Mouse (Mus musculus): Measurements from ENCODE around the gene Sptlc2. TPM values are rescaled to one million over a fixed set of nuclear protein-coding genes. Genes with fewer than 3 reads are reported as not detected.
"Not testable (repeated sequence)": the region's sequence is repeated elsewhere in the genome, so short reads cannot be mapped to it uniquely, and the experiment has no call there.

Sptlc2 gene
- polyA plus RNA-seq, 1 experiment from 2014 or later, result 69.0 TPM

GRCm38 (mm10) chr12:87284726-87285125, 103.4 kb downstream of the Sptlc2 start:
- no peak for DNase-seq
- H3K4me1 ChIP-seq (ENCODE audit: control insufficient read depth, insufficient read depth, low read length), result no peaks in the 10 kb centered on the region
- no peak overlapping the region for H3K9ac ChIP-seq (replicated peaks; ENCODE audit: low read length)
- no peak overlapping the region for H3K27ac ChIP-seq (replicated peaks; ENCODE audit: low read depth, low read length)
- no peaks in the 10 kb centered on the region for H3K27me3 ChIP-seq (ENCODE audit: control insufficient read depth, insufficient read depth, low read length)
- H3K4me2 ChIP-seq (ENCODE audit: low read length), result no peak overlapping the region
- no peak for ATAC-seq (ENCODE audit: low FRiP score, low TSS enrichment)
- no peak overlapping the region for H3K4me3 ChIP-seq (replicated peaks; ENCODE audit: low read depth, low read length)
- no peaks in the 10 kb centered on the region for H3K9me3 ChIP-seq (ENCODE audit: control insufficient read depth, low read length)
- no peaks in the 10 kb centered on the region for H3K36me3 ChIP-seq (ENCODE audit: control insufficient read depth, insufficient read depth, low read length)
- 91% methylated on average over 5 of the region's 5 CpGs for WGBS

- Histone ChIP-seq H3K36me3 (ENCODE audit: control insufficient read depth, insufficient read depth, low read length) (no peaks in the 10 kb centered on the region), H3K27ac (replicated peaks; ENCODE audit: low read depth, low read length) (no peak overlapping the region), H3K27me3 (ENCODE audit: control insufficient read depth, insufficient read depth, low read length) (no peaks in the 10 kb centered on the region), H3K9ac (replicated peaks; ENCODE audit: low read length) (no peak overlapping the region), H3K4me1 (ENCODE audit: control insufficient read depth, insufficient read depth, low read length) (no peaks in the 10 kb centered on the region), H3K9me3 (ENCODE audit: control insufficient read depth, low read length) (no peaks in the 10 kb centered on the region), H3K4me3 (replicated peaks; ENCODE audit: low read depth, low read length) (no peak overlapping the region), H3K4me2 (ENCODE audit: low read length) (no peak overlapping the region)
- ATAC-seq (ENCODE audit: low FRiP score, low TSS enrichment), result no peak
- DNase-seq, result no peak
- WGBS, result 85% methylated on average over 4 of the region's 4 CpGs
These were observed 103.9 kb downstream of the Sptlc2 start for GRCm38 (mm10) chr12:87284268-87284667.

- no peak for ATAC-seq (ENCODE audit: low FRiP score, low TSS enrichment)
- 56% methylated on average over 7 of the region's 7 CpGs for WGBS
- DNase-seq, result no peak
These were observed 104.4 kb downstream of the Sptlc2 start for GRCm38 (mm10) chr12:87283706-87284105.

DNA sequence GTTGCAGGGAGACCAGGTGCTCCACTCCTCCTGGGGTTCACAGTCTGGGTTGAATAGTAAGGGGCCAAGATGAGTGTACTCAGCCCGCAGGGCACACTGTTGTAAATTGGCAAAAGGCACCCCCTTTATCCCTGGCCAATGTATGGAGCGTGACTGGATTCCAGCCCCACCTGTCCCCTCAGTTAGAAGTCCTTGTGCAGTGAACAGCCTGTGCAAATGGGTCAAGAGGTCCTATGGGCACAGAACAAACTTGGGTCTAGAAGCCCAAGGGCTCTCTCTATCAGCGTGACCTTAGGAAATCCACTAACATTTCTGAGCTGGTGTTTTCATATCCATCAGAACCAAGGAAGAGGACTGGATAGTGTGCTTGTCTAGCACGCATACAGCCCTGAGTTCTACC, 105.4 kb downstream of the Sptlc2 start:
- ATAC-seq (ENCODE audit: low FRiP score, low TSS enrichment) (no peak), DNase-seq (no peak)
- 93% methylated on average over 4 of the region's 4 CpGs for WGBS
- Histone ChIP-seq H3K36me3 (ENCODE audit: control insufficient read depth, insufficient read depth, low read length) (no peaks in the 10 kb centered on the region), H3K4me3 (replicated peaks; ENCODE audit: low read depth, low read length) (no peak overlapping the region), H3K9me3 (ENCODE audit: control insufficient read depth, low read length) (no peaks in the 10 kb centered on the region), H3K27ac (replicated peaks; ENCODE audit: low read depth, low read length) (no peak overlapping the region), H3K27me3 (ENCODE audit: control insufficient read depth, insufficient read depth, low read length) (no peaks in the 10 kb centered on the region), H3K4me1 (ENCODE audit: control insufficient read depth, insufficient read depth, low read length) (no peaks in the 10 kb centered on the region), H3K4me2 (ENCODE audit: low read length) (no peak overlapping the region), H3K9ac (replicated peaks; ENCODE audit: low read length) (no peak overlapping the region)

More at GRCm38 (mm10) chr12:87283706-87284105, 104.4 kb downstream of the Sptlc2 start:
- Histone ChIP-seq H3K4me2 (ENCODE audit: low read length) (no peak overlapping the region), H3K9ac (replicated peaks; ENCODE audit: low read length) (no peak overlapping the region), H3K4me1 (ENCODE audit: control insufficient read depth, insufficient read depth, low read length) (no peaks in the 10 kb centered on the region), H3K36me3 (ENCODE audit: control insufficient read depth, insufficient read depth, low read length) (no peaks in the 10 kb centered on the region), H3K9me3 (ENCODE audit: control insufficient read depth, low read length) (no peaks in the 10 kb centered on the region), H3K27me3 (ENCODE audit: control insufficient read depth, insufficient read depth, low read length) (no peaks in the 10 kb centered on the region), H3K27ac (replicated peaks; ENCODE audit: low read depth, low read length) (no peak overlapping the region), H3K4me3 (replicated peaks; ENCODE audit: low read depth, low read length) (no peak overlapping the region)

GRCm38 (mm10) chr12:87281766-87282165, 106.4 kb downstream of the Sptlc2 start:
- 96% methylated on average over 1 of the region's 1 CpGs for WGBS
- no peak overlapping the region for H3K4me3 ChIP-seq (replicated peaks; ENCODE audit: low read depth, low read length)
- no peak overlapping the region for H3K4me2 ChIP-seq (ENCODE audit: low read length)
- no peak overlapping the region for H3K9ac ChIP-seq (replicated peaks; ENCODE audit: low read length)
- ATAC-seq (ENCODE audit: low FRiP score, low TSS enrichment) (no peak), DNase-seq (no peak)
- no peak overlapping the region for H3K27ac ChIP-seq (replicated peaks; ENCODE audit: low read depth, low read length)
- H3K27me3 ChIP-seq (ENCODE audit: control insufficient read depth, insufficient read depth, low read length), result no peaks in the 10 kb centered on the region
- no peaks in the 10 kb centered on the region for H3K9me3 ChIP-seq (ENCODE audit: control insufficient read depth, low read length)
- H3K4me1 ChIP-seq (ENCODE audit: control insufficient read depth, insufficient read depth, low read length), result no peaks in the 10 kb centered on the region
- H3K36me3 ChIP-seq (ENCODE audit: control insufficient read depth, insufficient read depth, low read length), result peaks cover 2% of the 10 kb centered on the region; the same call in 1 of the 2 replicates

DNA sequence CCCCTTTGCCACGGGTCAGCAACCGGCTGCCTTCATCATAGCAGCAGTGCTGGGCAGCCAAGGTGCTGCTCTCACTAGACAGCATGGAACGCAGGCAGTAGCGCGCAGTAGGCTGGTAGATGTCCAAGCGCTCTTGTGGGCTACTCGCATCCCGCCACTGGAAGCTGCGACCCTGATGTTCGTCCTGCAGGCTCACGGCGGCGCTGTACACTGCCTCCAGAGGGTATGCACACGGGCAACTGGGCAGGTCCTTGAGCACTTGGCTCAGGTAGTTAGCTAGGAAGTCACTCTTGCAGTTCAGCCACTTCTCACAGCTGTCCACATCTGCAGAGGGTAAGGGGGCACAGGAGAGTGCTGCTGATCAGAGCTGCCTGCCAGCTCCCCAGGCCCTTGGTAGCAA, 108.3 kb downstream of the Sptlc2 start:
- Histone ChIP-seq H3K4me1 (ENCODE audit: control insufficient read depth, insufficient read depth, low read length) (no peaks in the 10 kb centered on the region), H3K4me3 (replicated peaks; ENCODE audit: low read depth, low read length) (no peak overlapping the region)
- WGBS, result 28% methylated on average over 14 of the region's 14 CpGs

DNA sequence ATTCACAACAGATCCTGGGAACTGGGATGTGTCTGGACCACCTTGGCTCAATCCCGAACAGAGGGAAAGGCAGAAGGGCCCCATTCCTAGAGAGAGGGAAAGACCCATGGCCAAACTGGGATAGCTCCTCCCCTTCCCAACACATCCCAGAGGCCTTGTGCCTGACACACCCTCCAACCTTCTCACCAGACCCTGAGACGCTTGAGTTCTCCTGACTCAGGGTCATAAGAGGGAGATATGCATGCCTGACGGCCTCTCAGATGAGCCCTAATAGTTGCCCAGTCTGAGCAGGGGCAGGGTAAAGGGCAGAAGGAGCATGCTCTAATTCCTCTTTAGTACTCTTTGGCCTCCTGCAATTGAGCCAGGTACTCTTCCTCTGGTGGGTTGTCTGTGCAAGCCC, 108.8 kb downstream of the Sptlc2 start:
- H3K4me2 ChIP-seq (ENCODE audit: low read length), result no peak overlapping the region

More for the DNA sequence above, 108.3 kb downstream of the Sptlc2 start:
- no peak for DNase-seq
- no peak overlapping the region for H3K27ac ChIP-seq (replicated peaks; ENCODE audit: low read depth, low read length)
- no peaks in the 10 kb centered on the region for H3K27me3 ChIP-seq (ENCODE audit: control insufficient read depth, insufficient read depth, low read length)
- H3K9ac ChIP-seq (replicated peaks; ENCODE audit: low read length), result no peak overlapping the region
- no peaks in the 10 kb centered on the region for H3K9me3 ChIP-seq (ENCODE audit: control insufficient read depth, low read length)
- peaks cover 21% of the 10 kb centered on the region for H3K36me3 ChIP-seq (ENCODE audit: control insufficient read depth, insufficient read depth, low read length)
- ATAC-seq (ENCODE audit: low FRiP score, low TSS enrichment), result no peak
- H3K4me2 ChIP-seq (ENCODE audit: low read length), result no peak overlapping the region

DNA sequence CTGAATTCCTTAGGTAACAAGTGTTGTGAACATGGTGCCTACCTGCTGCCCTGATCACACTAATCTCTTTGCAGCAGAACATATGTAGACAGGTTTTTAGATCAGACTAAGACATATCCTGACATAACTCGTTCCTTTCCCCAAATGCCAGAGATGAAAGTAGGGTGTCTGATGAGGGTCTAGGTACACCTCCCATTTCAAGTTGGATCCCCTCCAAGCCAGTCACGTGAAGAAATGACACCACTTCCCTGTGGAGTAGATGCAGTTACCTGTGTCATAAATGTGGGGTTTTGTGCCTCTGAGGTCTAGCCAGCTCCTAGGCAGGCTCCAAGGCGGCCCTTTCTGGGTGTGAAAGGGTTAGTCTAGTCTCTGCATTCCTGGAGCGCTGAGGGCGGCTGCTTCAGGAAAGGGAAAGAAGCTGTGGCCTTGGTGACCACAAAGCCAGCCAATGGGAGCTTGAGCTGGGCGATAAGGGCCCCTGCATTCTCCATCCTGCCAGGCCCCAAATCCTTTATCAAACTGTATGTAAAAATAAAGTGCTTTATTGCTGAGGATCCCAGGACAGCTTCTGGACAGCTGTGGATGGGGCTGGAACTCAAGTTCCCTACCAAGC, 109.9 kb downstream of the Sptlc2 start:
- Histone ChIP-seq H3K27ac (replicated peaks; ENCODE audit: low read depth, low read length) (no peak overlapping the region), H3K36me3 (ENCODE audit: control insufficient read depth, insufficient read depth, low read length) (peaks cover 36% of the 10 kb centered on the region), H3K4me2 (ENCODE audit: low read length) (no peak overlapping the region), H3K27me3 (ENCODE audit: control insufficient read depth, insufficient read depth, low read length) (no peaks in the 10 kb centered on the region), H3K4me1 (ENCODE audit: control insufficient read depth, insufficient read depth, low read length) (no peaks in the 10 kb centered on the region), H3K4me3 (replicated peaks; ENCODE audit: low read depth, low read length) (no peak overlapping the region), H3K9ac (replicated peaks; ENCODE audit: low read length) (no peak overlapping the region), H3K9me3 (ENCODE audit: control insufficient read depth, low read length) (no peaks in the 10 kb centered on the region)
- 22% methylated on average over 6 of the region's 6 CpGs for WGBS
- DNase-seq (peak; percentile 21), ATAC-seq (ENCODE audit: low FRiP score, low TSS enrichment) (no peak)

More for the DNA sequence above, 108.8 kb downstream of the Sptlc2 start:
- WGBS, result 62% methylated on average over 3 of the region's 3 CpGs
- ATAC-seq (ENCODE audit: low FRiP score, low TSS enrichment), result no peak
- no peak overlapping the region for H3K9ac ChIP-seq (replicated peaks; ENCODE audit: low read length)
- H3K36me3 ChIP-seq (ENCODE audit: control insufficient read depth, insufficient read depth, low read length), result peaks cover 26% of the 10 kb centered on the region
- no peak for DNase-seq
- H3K9me3 ChIP-seq (ENCODE audit: control insufficient read depth, low read length), result no peaks in the 10 kb centered on the region
- H3K27ac ChIP-seq (replicated peaks; ENCODE audit: low read depth, low read length), result no peak overlapping the region
- H3K4me1 ChIP-seq (ENCODE audit: control insufficient read depth, insufficient read depth, low read length), result no peaks in the 10 kb centered on the region
- no peaks in the 10 kb centered on the region for H3K27me3 ChIP-seq (ENCODE audit: control insufficient read depth, insufficient read depth, low read length)
- no peak overlapping the region for H3K4me3 ChIP-seq (replicated peaks; ENCODE audit: low read depth, low read length)

DNA sequence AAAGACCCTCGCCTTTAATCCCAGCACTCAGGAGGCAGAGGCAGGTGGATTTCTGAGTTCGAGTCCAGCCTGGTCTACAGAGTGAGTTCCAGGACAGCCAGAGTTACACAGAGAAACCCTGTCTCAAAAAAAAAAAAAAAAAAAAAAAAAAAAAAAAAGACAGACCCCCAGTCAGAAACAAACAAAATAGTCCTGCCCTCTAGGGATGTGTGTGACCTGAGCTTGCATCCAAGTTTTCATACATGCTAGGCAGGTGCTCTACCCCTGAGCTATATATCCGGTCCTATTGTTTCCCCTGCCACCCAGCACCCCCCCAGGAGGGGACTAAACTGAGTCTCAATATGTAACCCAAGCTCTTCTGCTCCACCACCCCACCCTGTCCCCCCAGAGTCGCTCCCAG, 110.9 kb downstream of the Sptlc2 start:
- H3K27ac ChIP-seq (replicated peaks; ENCODE audit: low read depth, low read length); DNase-seq; ATAC-seq (ENCODE audit: low FRiP score, low TSS enrichment); H3K9ac ChIP-seq (replicated peaks; ENCODE audit: low read length); H3K27me3 ChIP-seq (ENCODE audit: control insufficient read depth, insufficient read depth, low read length); H3K4me3 ChIP-seq (replicated peaks; ENCODE audit: low read depth, low read length); H3K4me2 ChIP-seq (ENCODE audit: low read length); H3K4me1 ChIP-seq (ENCODE audit: control insufficient read depth, insufficient read depth, low read length); H3K9me3 ChIP-seq (ENCODE audit: control insufficient read depth, low read length): not testable (repeated sequence)
- 87% methylated on average over 4 of the region's 4 CpGs for WGBS
- peaks cover 45% of the 10 kb centered on the region for H3K36me3 ChIP-seq (ENCODE audit: control insufficient read depth, insufficient read depth, low read length)

Data from midbrain, embryonic 14.5 days (tissue).